Mouse (Mus musculus): ENCODE measurements around the gene Errfi1.
A peak's percentile ranks its signal among the peaks of the same experiment; 100 is the strongest.

Gene Errfi1

GRCm38 (mm10) chr4:150882632-150883031, 28.9 kb downstream of the Errfi1 start:
- DNase-seq = no peak

GRCm38 (mm10) chr4:150887903-150888302, 34.2 kb downstream of the Errfi1 start:
- DNase-seq = no peak

- DNase-seq = no peak
Observed at GRCm38 (mm10) chr4:150888492-150888891, 34.8 kb downstream of the Errfi1 start.

GRCm38 (mm10) chr4:150889273-150889954, 35.7 kb downstream of the Errfi1 start:
- no peak for DNase-seq

- peak; percentile 56 for DNase-seq
Observed at GRCm38 (mm10) chr4:150889955-150890315, 36.2 kb downstream of the Errfi1 start.

- no peak for DNase-seq
Observed at GRCm38 (mm10) chr4:150891308-150891707, 37.6 kb downstream of the Errfi1 start.

- peak; percentile 24 for DNase-seq
Observed at GRCm38 (mm10) chr4:150894718-150895501, 41.2 kb downstream of the Errfi1 start.

- no peak for DNase-seq
Observed at GRCm38 (mm10) chr4:150896896-150897624, 43.3 kb downstream of the Errfi1 start.

- DNase-seq = peak; percentile 82
Observed at GRCm38 (mm10) chr4:150898716-150899365, 45.1 kb downstream of the Errfi1 start.

GRCm38 (mm10) chr4:150900486-150900885, 46.8 kb downstream of the Errfi1 start:
- DNase-seq = no peak

- peak; percentile 88 for DNase-seq
Observed at GRCm38 (mm10) chr4:150901651-150902050, 47.9 kb downstream of the Errfi1 start.

- peak; percentile 67 for DNase-seq
Observed at GRCm38 (mm10) chr4:150902062-150902461, 48.3 kb downstream of the Errfi1 start.

- no peak for DNase-seq
Observed at GRCm38 (mm10) chr4:150903091-150903742, 49.5 kb downstream of the Errfi1 start.

GRCm38 (mm10) chr4:150907099-150907498, 53.4 kb downstream of the Errfi1 start:
- no peak for DNase-seq

GRCm38 (mm10) chr4:150908512-150908911, 54.8 kb downstream of the Errfi1 start:
- peak; percentile 48 for DNase-seq

GRCm38 (mm10) chr4:150909451-150910156, 55.9 kb downstream of the Errfi1 start:
- peak; percentile 99 for DNase-seq

GRCm38 (mm10) chr4:150910164-150910951, 56.6 kb downstream of the Errfi1 start:
- DNase-seq = no peak

- DNase-seq = no peak
Observed at GRCm38 (mm10) chr4:150913743-150914142, 60.0 kb downstream of the Errfi1 start.

- peak; percentile 99 for DNase-seq
Observed at GRCm38 (mm10) chr4:150914290-150914733, 60.6 kb downstream of the Errfi1 start, which contains the start of the genes Park7 and Tnfrsf9. Park7 (minus strand) TSS chr4:150914437. Tnfrsf9 (plus strand) TSS chr4:150914562.

- DNase-seq = no peak
Observed at GRCm38 (mm10) chr4:150915181-150915906, 61.6 kb downstream of the Errfi1 start.
